Mouse (Mus musculus): ENCODE measurements around the gene Cdsn.

Cdsn gene

GRCm38 (mm10) chr17:35551881-35552414, at the start of gene Cdsn:
Gene Cdsn (plus strand): TSS chr17:35552128.
- 73% methylated on average over 10 of the region's 10 CpGs for WGBS

- WGBS: 44% methylated on average over 6 of the region's 6 CpGs
Observed at GRCm38 (mm10) chr17:35502226-35502625, 49.7 kb upstream of the Cdsn start.

- whole genome bisulfite sequencing: 80% methylated on average over 5 of the region's 5 CpGs
Observed at GRCm38 (mm10) chr17:35502762-35503161, 49.2 kb upstream of the Cdsn start.

GRCm38 (mm10) chr17:35503849-35504248, 48.1 kb upstream of the Cdsn start:
- 48% methylated on average over 5 of the region's 5 CpGs for WGBS

- WGBS: 46% methylated on average over 8 of the region's 8 CpGs
Observed at GRCm38 (mm10) chr17:35504628-35505481, 47.1 kb upstream of the Cdsn start.

- 59% methylated on average over 13 of the region's 13 CpGs for WGBS
Observed at GRCm38 (mm10) chr17:35505776-35506175, 46.2 kb upstream of the Cdsn start, which contains the start of gene Pou5f1. Gene Pou5f1 (plus strand): TSS chr17:35506018.

- WGBS: 57% methylated on average over 10 of the region's 10 CpGs
Observed at GRCm38 (mm10) chr17:35506881-35507280, 45.0 kb upstream of the Cdsn start.

- 54% methylated on average over 13 of the region's 13 CpGs for WGBS
Observed at GRCm38 (mm10) chr17:35507556-35508260, 44.2 kb upstream of the Cdsn start.

GRCm38 (mm10) chr17:35508279-35508678, 43.6 kb upstream of the Cdsn start:
- WGBS: 68% methylated on average over 5 of the region's 5 CpGs

- whole genome bisulfite sequencing: 19% methylated on average over 8 of the region's 8 CpGs
Observed at GRCm38 (mm10) chr17:35509284-35509683, 42.6 kb upstream of the Cdsn start.

GRCm38 (mm10) chr17:35512916-35513626, 38.9 kb upstream of the Cdsn start:
- WGBS: 91% methylated on average over 7 of the region's 7 CpGs

- 13% methylated on average over 2 of the region's 2 CpGs for WGBS
Observed at GRCm38 (mm10) chr17:35513886-35514285, 38.0 kb upstream of the Cdsn start.

- 79% methylated on average over 6 of the region's 6 CpGs for WGBS
Observed at GRCm38 (mm10) chr17:35514756-35515155, 37.2 kb upstream of the Cdsn start.

- WGBS: 7% methylated on average over 25 of the region's 25 CpGs
Observed at GRCm38 (mm10) chr17:35515911-35516640, 35.9 kb upstream of the Cdsn start.

- 1% methylated on average over 65 of the region's 67 CpGs for WGBS
Observed at GRCm38 (mm10) chr17:35516652-35517500, 35.1 kb upstream of the Cdsn start, which contains the start of the genes Tcf19 and Cchcr1. Gene Tcf19 (minus strand): TSS chr17:35516824. Gene Cchcr1 (plus strand): TSS chr17:35517100.

- WGBS: 10% methylated on average over 12 of the region's 12 CpGs
Observed at GRCm38 (mm10) chr17:35517526-35517925, 34.4 kb upstream of the Cdsn start.

GRCm38 (mm10) chr17:35524354-35524753, 27.6 kb upstream of the Cdsn start:
- 76% methylated on average over 9 of the region's 9 CpGs for WGBS

- 76% methylated on average over 8 of the region's 8 CpGs for WGBS
Observed at GRCm38 (mm10) chr17:35526644-35527043, 25.3 kb upstream of the Cdsn start.

- WGBS: 35% methylated on average over 3 of the region's 3 CpGs
Observed at GRCm38 (mm10) chr17:35532360-35532759, 19.6 kb upstream of the Cdsn start.

- WGBS: 73% methylated on average over 7 of the region's 7 CpGs
Observed at GRCm38 (mm10) chr17:35532901-35533300, 19.0 kb upstream of the Cdsn start, which contains the start of gene Psors1c2. Gene Psors1c2 (plus strand): TSS chr17:35533201.

Measured in cerebral cortex, adult 2 months (tissue).